Mouse (Mus musculus): ENCODE data around the gene Olfr916. TPM values are rescaled to one million over a fixed set of nuclear protein-coding genes. Genes with fewer than 3 reads are reported as not detected.

Gene Olfr916
- not detected for total RNA-seq (2021)
- long read RNA-seq, experiment 1, result 0 reads
- long read RNA-seq, experiment 2, result 0 reads

- no peak for DNase-seq (ENCODE audit: low spot score in 2 of 2)
These were observed at the start of gene Olfr916 for GRCm38 (mm10) chr9:38659775-38660174. Olfr916 (minus strand) TSS chr9:38659875.

GRCm38 (mm10) chr9:38674501-38674900 lies 14.8 kb upstream of the Olfr916 start, which contains the start of gene Olfr918:
Olfr918 (minus strand) TSS chr9:38674601.
- no peak for DNase-seq (ENCODE audit: low spot score in 2 of 2)

- no peak for DNase-seq (ENCODE audit: low spot score in 2 of 2)
These were observed 13.2 kb upstream of the Olfr916 start for GRCm38 (mm10) chr9:38672887-38673286.

GRCm38 (mm10) chr9:38665742-38666141 lies 6.1 kb upstream of the Olfr916 start, which contains the start of gene Olfr917:
Olfr917 (minus strand) TSS chr9:38665842.
- DNase-seq (ENCODE audit: low spot score in 2 of 2), result no peak

GRCm38 (mm10) chr9:38632406-38632805 lies 27.3 kb downstream of the Olfr916 start:
- DNase-seq (ENCODE audit: low spot score in 2 of 2), result no peak

Other genes starting within 250 kb of the Olfr916 start
- gene Olfr901, start 230.4 kb downstream of the Olfr916 start, total RNA-seq (2021), result not detected
- not detected for gene Olfr902, start 212.2 kb downstream of the Olfr916 start, total RNA-seq (2021)
- not detected for gene Olfr904, start 196.7 kb downstream of the Olfr916 start, total RNA-seq (2021)
- under 1 TPM in 1 of 2 experiments, not detected in 1; 0.07 TPM for gene Olfr905, start 188.8 kb downstream of the Olfr916 start, total RNA-seq (2021)
- not detected for gene Olfr906, start 172.8 kb downstream of the Olfr916 start, total RNA-seq (2021)
- gene Olfr907, start 164.1 kb downstream of the Olfr916 start, total RNA-seq (2021), result not detected
- gene Olfr911-ps1, start 138.3 kb downstream of the Olfr916 start, total RNA-seq (2021), result not detected
- not detected for gene Olfr910, start 122.0 kb downstream of the Olfr916 start, total RNA-seq (2021)
- gene Olfr912, start 79.7 kb downstream of the Olfr916 start, total RNA-seq (2021), result not detected
- gene Olfr913, start 67.1 kb downstream of the Olfr916 start, total RNA-seq (2021), result not detected
- not detected for gene Olfr914, start 54.8 kb downstream of the Olfr916 start, total RNA-seq (2021)
- gene Olfr917, start 6.0 kb upstream of the Olfr916 start, total RNA-seq (2021), result not detected
- gene Olfr918, start 14.7 kb upstream of the Olfr916 start, total RNA-seq (2021), result not detected
- not detected for gene Olfr919, start 43.8 kb upstream of the Olfr916 start, total RNA-seq (2021)
- gene Vwa5a, start 58.4 kb upstream of the Olfr916 start, total RNA-seq (2021), result 10 to 100 TPM; 11.0 to 11.7 TPM
- under 1 TPM in 1 of 2 experiments, not detected in 1; 0.12 TPM for gene Olfr920, start 92.4 kb upstream of the Olfr916 start, total RNA-seq (2021)
- gene Olfr921, start 113.2 kb upstream of the Olfr916 start, total RNA-seq (2021), result not detected
- gene Olfr922, start 154.7 kb upstream of the Olfr916 start, total RNA-seq (2021), result not detected
- not detected for gene Olfr923, start 166.7 kb upstream of the Olfr916 start, total RNA-seq (2021)
- gene Olfr924, start 184.6 kb upstream of the Olfr916 start, total RNA-seq (2021), result not detected
- gene Olfr26, start 195.2 kb upstream of the Olfr916 start, total RNA-seq (2021), result not detected
- not detected for gene Olfr926, start 217.3 kb upstream of the Olfr916 start, total RNA-seq (2021)